Mouse (Mus musculus): ENCODE data around the gene Sgtb. TPM values are rescaled to one million over a fixed set of nuclear protein-coding genes. Genes with fewer than 3 reads are reported as not detected.

Sgtb gene
- 0.25 and 0.33 TPM in 2 replicates for polyA plus RNA-seq (2012; rRNA removed; ENCODE audit: low replicate concordance)

DNA sequence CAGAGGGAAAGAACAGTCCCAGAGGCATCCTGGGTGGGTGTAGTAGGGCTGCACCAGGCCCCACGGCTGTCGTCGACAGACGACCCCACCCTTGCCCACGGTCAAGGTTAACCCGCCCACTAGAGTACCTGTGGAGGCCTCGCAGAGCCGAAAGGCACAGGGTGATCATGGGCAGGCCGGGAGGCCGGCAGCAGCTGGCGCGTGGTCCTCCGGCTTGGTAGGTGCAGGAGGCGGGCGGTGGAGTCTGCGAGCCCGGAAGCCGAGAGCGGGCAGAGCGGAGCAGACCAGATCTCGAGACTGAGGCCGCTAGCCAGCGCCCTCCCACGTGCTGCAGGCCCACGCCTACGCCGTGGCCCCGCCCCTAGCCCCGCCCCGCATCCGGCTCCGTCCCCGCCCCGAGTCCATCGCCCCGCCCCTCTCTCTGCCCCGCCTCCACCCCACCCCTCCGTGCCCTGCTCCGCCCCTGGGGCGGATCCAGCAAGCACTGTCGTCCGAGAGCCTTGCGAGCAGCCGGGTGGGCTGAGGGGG is at the start of gene Sgtb, which contains the start of gene Nln:
Sgtb (plus strand) TSS at position 454 of the 528 bp plus-strand sequence.
Nln (minus strand) TSS at position 327 of the 528 bp plus-strand sequence.

GRCm38 (mm10) chr13:104177796-104178649 is 68.5 kb downstream of the Sgtb start, which contains the start of gene Trappc13:
Gene Trappc13, minus strand, starts transcription at chr13:104178469.

DNA sequence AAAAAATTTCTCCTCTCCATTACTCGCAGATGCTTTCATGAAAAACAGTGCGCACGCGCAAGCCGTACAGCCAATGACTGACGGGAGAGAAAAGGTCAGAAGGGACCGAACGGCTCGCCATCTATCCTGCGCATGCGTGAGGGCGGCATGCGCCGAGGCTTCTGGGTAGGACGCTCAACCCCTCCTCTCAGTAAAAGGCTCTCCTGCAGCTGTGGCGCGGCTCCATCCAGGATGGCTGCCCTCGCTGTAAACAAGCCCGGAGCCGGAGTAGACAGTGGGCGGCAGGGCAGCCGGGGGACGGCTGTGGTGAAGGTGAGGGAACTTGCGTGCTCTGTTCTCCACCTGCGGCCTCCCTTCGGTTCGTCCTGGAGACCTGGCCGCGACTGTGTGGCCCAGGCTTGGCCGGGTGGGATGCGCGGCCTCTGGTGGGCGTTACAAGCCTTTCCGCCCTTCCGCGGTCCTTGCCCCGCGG is 69.1 kb downstream of the Sgtb start, which contains the start of gene Trim23:
Trim23 (plus strand) TSS at position 148 of the 472 bp plus-strand sequence.

Other genes starting within 250 kb of the Sgtb start
- gene Erbin, start 189.2 kb upstream of the Sgtb start, polyA plus RNA-seq (2012; rRNA removed; ENCODE audit: low replicate concordance): 4.3 and 5.7 TPM in 2 replicates
- gene Nln, start 127 bp upstream of the Sgtb start, polyA plus RNA-seq (2012; rRNA removed; ENCODE audit: low replicate concordance): 2.1 and 5.7 TPM in 2 replicates
- gene Trappc13, start 68.7 kb downstream of the Sgtb start, polyA plus RNA-seq (2012; rRNA removed; ENCODE audit: low replicate concordance): 2.9 and 3.4 TPM in 2 replicates
- 0.11 and 0.25 TPM in 2 replicates for gene Trim23, start 69.1 kb downstream of the Sgtb start, polyA plus RNA-seq (2012; rRNA removed; ENCODE audit: low replicate concordance)
- gene Cenpk, start 118.9 kb downstream of the Sgtb start, polyA plus RNA-seq (2012; rRNA removed; ENCODE audit: low replicate concordance): 0.07 and 0.11 TPM in 2 replicates
- gene Ppwd1, start 119.1 kb downstream of the Sgtb start, polyA plus RNA-seq (2012; rRNA removed; ENCODE audit: low replicate concordance): 0.16 and 0.18 TPM in 2 replicates
- 0.20 and 0.27 TPM in 2 replicates for gene Adamts6, start 178.1 kb downstream of the Sgtb start, polyA plus RNA-seq (2012; rRNA removed; ENCODE audit: low replicate concordance)

Data from duodenum, adult 2 months (tissue).